Mouse (Mus musculus): ENCODE measurements at regions not wholly inside any gene's neighbourhood (a gene's known extent, or its start where the extent isn't known, plus 50 kb on each side); places are given as distances from the start of the nearest gene placed in this dataset.
A peak's percentile ranks its signal among the peaks of the same experiment; 100 is the strongest.

DNA sequence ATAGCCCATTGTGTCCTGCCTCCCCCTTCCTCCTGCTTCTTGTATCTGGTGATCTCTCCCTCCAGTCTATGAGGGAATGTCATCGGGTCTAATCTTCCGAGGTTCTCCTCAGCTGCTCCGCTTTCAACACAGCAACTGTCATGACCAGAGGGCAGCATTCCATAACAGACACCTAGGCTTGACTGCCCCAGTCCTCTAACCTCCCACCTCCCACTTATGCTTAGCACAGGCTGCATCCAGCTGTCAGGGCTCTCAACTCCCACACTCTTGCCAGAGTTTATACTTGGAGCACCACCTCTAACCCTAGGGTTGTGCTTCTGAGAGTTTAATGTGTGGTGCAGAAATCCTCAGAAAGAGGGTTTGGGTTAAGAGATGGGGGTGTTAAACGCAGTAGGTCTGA lies 137.9 kb upstream of the Rbms1 start:
- DNase-seq (ENCODE audit: low read depth, low spot score) = no peak

GRCm38 (mm10) chr2:61088501-61088900 lies 125.5 kb upstream of the Rbms1 start:
- no peak for DNase-seq (ENCODE audit: low read depth, low spot score)

- DNase-seq (ENCODE audit: low read depth, low spot score) = no peak
Observed at GRCm38 (mm10) chr2:61084835-61085234, 121.8 kb upstream of the Rbms1 start.

- DNase-seq (ENCODE audit: low read depth, low spot score) = no peak
Observed at GRCm38 (mm10) chr2:61083100-61083499, 120.1 kb upstream of the Rbms1 start.

- no peak for DNase-seq (ENCODE audit: low read depth, low spot score)
Observed at GRCm38 (mm10) chr2:61082640-61083039, 119.6 kb upstream of the Rbms1 start.

- DNase-seq (ENCODE audit: low read depth, low spot score) = no peak
Observed at GRCm38 (mm10) chr2:61080006-61080405, 117.0 kb upstream of the Rbms1 start.

- no peak for DNase-seq (ENCODE audit: low read depth, low spot score)
Observed at GRCm38 (mm10) chr2:61071025-61071424, 108.0 kb upstream of the Rbms1 start.

GRCm38 (mm10) chr2:61067877-61068276 lies 104.9 kb upstream of the Rbms1 start:
- no peak for DNase-seq (ENCODE audit: low read depth, low spot score)

- peak; percentile 61 for DNase-seq (ENCODE audit: low read depth, low spot score)
Observed at GRCm38 (mm10) chr2:61062125-61062524, 99.1 kb upstream of the Rbms1 start.

GRCm38 (mm10) chr2:61060906-61061305 lies 97.9 kb upstream of the Rbms1 start:
- DNase-seq (ENCODE audit: low read depth, low spot score) = no peak

- DNase-seq (ENCODE audit: low read depth, low spot score) = no peak
Observed at GRCm38 (mm10) chr2:61058545-61059235, 95.7 kb upstream of the Rbms1 start.

GRCm38 (mm10) chr2:61052296-61052695 lies 89.3 kb upstream of the Rbms1 start:
- no peak for DNase-seq (ENCODE audit: low read depth, low spot score)

DNA sequence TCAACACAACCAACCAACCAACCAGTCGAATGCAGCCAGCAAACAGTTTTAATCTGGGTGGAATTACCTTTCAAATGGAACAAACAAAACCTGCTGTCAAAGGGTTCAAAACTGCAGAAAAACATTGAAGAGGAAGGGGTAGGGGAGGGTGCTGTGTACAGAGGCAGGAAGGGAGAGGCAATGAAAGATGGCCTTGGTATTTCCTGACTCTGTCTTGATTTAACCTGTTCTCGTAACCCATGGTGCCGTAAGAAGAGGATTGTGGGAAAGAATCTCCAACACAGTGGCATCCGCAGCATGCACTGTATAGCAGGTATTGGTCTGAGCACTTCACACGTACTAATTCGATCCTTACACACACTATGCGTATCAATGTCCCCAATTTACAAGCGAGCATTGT lies 88.8 kb upstream of the Rbms1 start:
- DNase-seq (ENCODE audit: low read depth, low spot score) = no peak

DNA sequence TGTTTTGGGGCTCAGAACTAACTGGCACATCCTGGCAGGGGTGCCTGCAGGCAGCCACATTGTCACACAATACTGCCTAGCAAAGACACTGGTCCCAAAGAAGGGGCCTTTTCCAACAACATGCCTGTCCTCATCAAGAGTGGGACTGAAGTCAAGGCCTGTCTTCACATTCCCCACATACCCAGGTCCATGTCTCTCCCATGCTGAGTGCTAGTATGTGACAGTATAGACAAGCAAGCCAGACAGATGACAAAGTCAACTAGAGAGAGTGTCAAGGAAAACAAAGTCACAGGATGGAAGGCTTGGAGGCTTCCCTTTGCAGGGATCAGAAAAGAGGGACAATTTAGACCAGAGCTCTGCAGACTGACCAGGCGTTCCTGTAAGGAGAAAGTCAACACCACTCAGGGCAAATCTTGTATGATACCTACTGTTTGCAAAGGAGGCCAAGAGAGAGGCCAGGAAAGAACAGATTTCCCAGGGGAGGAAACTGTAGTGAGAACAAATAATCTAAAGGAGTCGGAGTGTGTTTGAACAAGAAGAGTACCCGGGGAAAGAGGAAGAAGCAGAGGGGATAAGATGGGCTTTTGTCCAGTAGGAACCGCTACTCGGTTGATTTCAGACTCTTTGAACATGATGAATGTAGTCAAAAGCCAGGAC lies 83.2 kb upstream of the Rbms1 start:
- no peak for DNase-seq (ENCODE audit: low read depth, low spot score)

GRCm38 (mm10) chr2:61045467-61045866 lies 82.5 kb upstream of the Rbms1 start:
- no peak for DNase-seq (ENCODE audit: low read depth, low spot score)

DNA sequence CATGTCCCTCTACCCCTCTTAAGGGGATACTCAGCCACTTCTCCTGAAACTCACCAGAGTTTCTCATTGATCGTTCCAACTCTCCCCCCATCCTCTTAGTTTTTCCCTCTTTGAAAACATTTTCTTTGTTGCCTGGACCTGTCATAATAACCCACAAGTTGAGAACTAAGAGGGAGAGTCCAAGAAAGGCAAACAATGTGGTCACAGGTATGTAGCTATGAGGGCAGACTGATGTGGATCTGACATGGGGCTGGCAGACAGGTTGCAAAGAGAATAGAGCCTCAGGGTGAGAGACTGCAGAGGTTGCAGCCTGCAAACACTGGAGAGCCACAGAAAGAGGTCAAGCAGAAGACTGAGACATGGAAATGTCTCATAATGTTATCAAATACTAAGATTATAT lies 69.9 kb upstream of the Rbms1 start:
- DNase-seq (ENCODE audit: low read depth, low spot score) = no peak

- DNase-seq (ENCODE audit: low read depth, low spot score) = no peak
Observed at GRCm38 (mm10) chr2:61029706-61030105, 66.7 kb upstream of the Rbms1 start.

- DNase-seq (ENCODE audit: low read depth, low spot score) = no peak
Observed at GRCm38 (mm10) chr2:61028578-61028977, 65.6 kb upstream of the Rbms1 start.

DNA sequence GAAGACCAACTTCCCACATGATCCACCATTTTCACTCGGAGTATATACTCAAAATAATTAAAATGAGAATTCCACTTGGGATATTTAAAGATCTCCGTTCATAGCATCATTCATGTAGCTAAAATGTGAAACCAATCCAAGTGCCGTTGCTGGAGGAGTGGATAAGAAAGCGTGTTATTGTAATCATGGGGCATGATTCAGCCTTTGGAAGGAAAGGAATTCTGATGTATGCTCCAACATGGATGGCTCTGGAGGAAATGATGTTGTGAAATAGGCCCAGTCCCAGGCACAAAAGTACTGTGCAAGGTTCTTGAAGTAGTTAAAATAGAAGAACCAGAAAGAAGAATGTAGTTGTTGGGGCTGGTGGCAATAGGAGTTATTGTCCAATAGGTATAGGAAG lies 64.7 kb upstream of the Rbms1 start:
- no peak for DNase-seq (ENCODE audit: low read depth, low spot score)

DNA sequence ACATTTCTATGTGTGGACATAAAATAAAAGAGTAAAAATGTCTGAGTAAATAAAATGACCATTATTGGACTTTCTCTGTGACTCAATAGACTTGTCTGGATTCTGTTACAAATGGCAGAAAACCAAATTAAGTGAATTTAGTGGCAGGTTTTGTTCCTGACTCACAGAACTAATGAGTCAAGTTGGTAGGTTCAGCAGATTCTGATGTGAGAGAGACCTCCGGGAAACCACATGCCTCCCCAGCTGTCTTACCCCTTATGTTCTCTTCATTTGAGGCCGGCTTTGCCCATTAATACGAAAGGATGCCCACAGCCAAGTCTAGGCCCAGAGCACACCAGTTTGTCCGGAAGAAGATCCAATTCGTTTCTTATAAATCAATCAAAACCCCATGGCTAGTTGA lies 59.4 kb upstream of the Rbms1 start:
- no peak for DNase-seq (ENCODE audit: low read depth, low spot score)

GRCm38 (mm10) chr2:61020791-61021190 lies 57.8 kb upstream of the Rbms1 start:
- peak; percentile 42 for DNase-seq (ENCODE audit: low read depth, low spot score)

DNA sequence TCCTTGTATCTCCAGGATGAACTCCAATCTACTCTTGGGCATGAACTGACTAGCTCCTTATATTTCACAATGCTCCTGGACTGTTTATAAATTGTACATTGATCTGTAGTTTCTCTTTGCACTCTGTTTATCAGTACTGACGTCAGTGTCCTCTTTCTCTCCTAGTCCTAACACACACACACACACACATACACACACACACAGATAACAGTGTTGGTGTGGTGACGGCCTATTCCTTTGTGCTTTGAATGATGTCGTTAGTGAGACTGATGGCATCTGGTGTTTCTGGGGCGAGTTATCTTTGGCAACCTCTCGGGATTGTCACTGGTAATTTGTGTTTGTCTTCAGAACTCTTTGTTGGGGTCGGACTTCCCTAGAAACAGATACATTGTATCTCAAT lies 50.0 kb upstream of the Rbms1 start:
- DNase-seq (ENCODE audit: low read depth, low spot score) = no peak

Measured in skeletal muscle tissue, adult 2 months (tissue).